Mouse (Mus musculus) liver, embryonic 14.5 days (tissue): ENCODE data around the gene Acss2. TPM values are rescaled to one million over a fixed set of nuclear protein-coding genes. Genes with fewer than 3 reads are reported as not detected.

Source experiments
- ATAC-seq: fragments of 200-750 bp; cut with Nextera tagmentation; 2 replicates; pipeline ENCODE4 v1.8.0; 2017; ENCODE audit warnings: moderate number of reproducible peaks, mild to moderate bottlenecking, moderate library complexity; ENCODE audit not compliant: insufficient read depth
- DNase-seq, 3 experiments: peaks; one replicate each; pipeline ENCODE4 v3.0.0-alpha.2; 2012 to 2013; ENCODE audit warnings: low read depth in 3 of 3, low spot score in 3 of 3
- H3K27ac ChIP-seq: fragments of 300-500 bp; sonication (generic); 2 replicates; pipeline ENCODE4 v1.5.1; 2014; ENCODE audit warnings: moderate library complexity, mild to moderate bottlenecking, control low read depth, inconsistent platforms
- H3K27me3 ChIP-seq: fragments of 300-500 bp; sonication (generic); 2 replicates; pipeline ENCODE4 v1.6.1; 2014; ENCODE audit warnings: mild to moderate bottlenecking, low read length, moderate library complexity; ENCODE audit not compliant: control insufficient read depth, insufficient read depth
- H3K36me3 ChIP-seq: fragments of 300-500 bp; sonication (generic); replicated peaks from 2 replicates; pipeline ENCODE4 v1.6.1; 2014; ENCODE audit warnings: low read depth; ENCODE audit not compliant: control insufficient read depth, insufficient read depth
- H3K4me1 ChIP-seq, 2 experiments: fragments of 200-500 bp in 1 of 2; fragments of 300-500 bp in 1 of 2; sonication (generic) in 1 of 2; replicated peaks; 2 replicates each; pipeline ENCODE4 v1.6.1; 2012 to 2014; ENCODE audit warnings: antibody characterized with exemption in 1 of 2, inconsistent platforms in 1 of 2, low read length in 1 of 2; ENCODE audit not compliant: control insufficient read depth in 2 of 2, insufficient read depth in 2 of 2
- H3K4me2 ChIP-seq: fragments of 300-500 bp; sonication (generic); 2 replicates; pipeline ENCODE4 v1.6.1; 2014; ENCODE audit warnings: low read depth, mild to moderate bottlenecking, control low read depth, moderate library complexity
- H3K4me3 ChIP-seq, 2 experiments: fragments of 200-500 bp in 1 of 2; fragments of 300-500 bp in 1 of 2; sonication (generic) in 1 of 2; 2 replicates each; pipeline ENCODE4 v1.5.1; 2012 to 2014; ENCODE audit warnings: low read depth in 2 of 2, low read length in 2 of 2, mild to moderate bottlenecking in 2 of 2, control low read depth in 1 of 2, inconsistent platforms in 1 of 2, moderate library complexity in 1 of 2; ENCODE audit not compliant: insufficient read depth in 1 of 2
- H3K9ac ChIP-seq: fragments of 300-500 bp; sonication (generic); replicated peaks from 2 replicates; pipeline ENCODE4 v1.6.1; 2014; ENCODE audit warnings: mild to moderate bottlenecking, control low read depth, moderate library complexity
- H3K9me3 ChIP-seq: fragments of 300-500 bp; sonication (generic); 2 replicates; pipeline ENCODE4 v1.6.1; 2016; ENCODE audit warnings: low read length, mixed read lengths; ENCODE audit not compliant: control insufficient read depth
- CTCF ChIP-seq: IDR thresholded peaks from 2 replicates; pipeline ENCODE4 v1.5.1; 2016; ENCODE audit warnings: antibody characterized with exemption, low read depth, control low read depth
- EP300 ChIP-seq: IDR thresholded peaks from 2 replicates; pipeline ENCODE4 v1.6.1; 2016; ENCODE audit warnings: antibody characterized with exemption, low read depth
- WGBS: fragments of 180-500 bp; shearing (Covaris S2); extraction: QIAGEN DNeasy Blood & Tissue Kit; methylation state at CpG from one replicate; pipeline ENCODE4 v1.1.7; 2014; ENCODE audit not compliant: insufficient replicate concordance; 5-methylcytosine and 5-hydroxymethylcytosine counted together
- microRNA counts: library from miRNA; unstranded; fragments of <30 nt; microRNA quantifications from one replicate; lab custom pipeline; 2016
- microRNA-seq: library from miRNA; unstranded; fragments of <30 nt; microRNA quantifications from one replicate; pipeline ENCODE4, GENCODE M21; 2016
- polyA plus RNA-seq, 2 experiments: library from polyadenylated mRNA; depleted of rRNA in 1 of 2; stranded (reverse) in 1 of 2; unstranded in 1 of 2; fragments of >200 nt; fragmentation: Nextera tagmentation in 1 of 2; extraction: Ambion mirVana in 1 of 2; gene quantifications; 2 replicates each; pipeline versions ENCODE4 v1.2.1 to v1.2.3; 2012 to 2014

Acss2 gene
- polyA plus RNA-seq, 2 experiments = 13.8 to 18.3 TPM

GRCm38 (mm10) chr2:155634562-155634961 is 116.8 kb downstream of the Acss2 start:
- Histone ChIP-seq H3K9ac (no peak overlapping the region), H3K4me1 (no peaks in the 10 kb centered on the region; a peak in 1 of 4 replicates), H3K9me3 (no peaks in the 10 kb centered on the region), H3K4me2 (no peak overlapping the region), H3K4me3 (no peak overlapping the region), H3K27ac (no peak overlapping the region), H3K27me3 (peaks cover 23% of the 10 kb centered on the region), H3K36me3 (peaks cover 10% of the 10 kb centered on the region)
- TF ChIP-seq EP300 (no peak), CTCF (no peak)
- ATAC-seq (no peak), DNase-seq (no peak)
- 77% methylated on average over 8 of the region's 8 CpGs for WGBS

MicroRNAs encoded within 50 kb of the gene (microRNA counts, 519-probe panel; counts per million panel counts)
- microRNA mmu-miR-499 (lab: Ali Mortazavi, UCI) = 69.9 counts per million

Small RNAs within 50 kb of the gene (microRNA-seq; reads per million reads assigned to microRNA genes)
- gene Mir499 = 342 reads per million, percentile 61 among the genes with 10 or more reads in this experiment

Other genes with a start within 250 kb of the Acss2 start
- gene Map1lc3a, start 241.7 kb upstream of the Acss2 start, polyA plus RNA-seq (2012; rRNA removed) = 7.7 and 9.1 TPM in 2 replicates
- gene Map1lc3a, start 241.7 kb upstream of the Acss2 start, polyA plus RNA-seq (2014; fragmentation: Nextera tagmentation; extraction: Ambion mirVana) = 16.1 and 17.8 TPM in 2 replicates
- 16.7 and 20.1 TPM in 2 replicates for gene Pigu, start 160.5 kb upstream of the Acss2 start, polyA plus RNA-seq (2012; rRNA removed)
- gene Pigu, start 160.5 kb upstream of the Acss2 start, polyA plus RNA-seq (2014; fragmentation: Nextera tagmentation; extraction: Ambion mirVana) = 22.2 and 24.4 TPM in 2 replicates
- gene Trp53inp2, start 136.9 kb upstream of the Acss2 start, polyA plus RNA-seq (2012; rRNA removed) = 2.2 and 2.7 TPM in 2 replicates
- 1.4 and 1.9 TPM in 2 replicates for gene Trp53inp2, start 136.9 kb upstream of the Acss2 start, polyA plus RNA-seq (2014; fragmentation: Nextera tagmentation; extraction: Ambion mirVana)
- 8.4 and 9.0 TPM in 2 replicates for gene Ncoa6, start 44.1 kb upstream of the Acss2 start, polyA plus RNA-seq (2012; rRNA removed)
- 6.5 and 8.9 TPM in 2 replicates for gene Ncoa6, start 44.1 kb upstream of the Acss2 start, polyA plus RNA-seq (2014; fragmentation: Nextera tagmentation; extraction: Ambion mirVana)
- gene Ggt7, start 289 bp downstream of the Acss2 start, polyA plus RNA-seq (2012; rRNA removed) = 0.35 and 0.83 TPM in 2 replicates
- gene Ggt7, start 289 bp downstream of the Acss2 start, polyA plus RNA-seq (2014; fragmentation: Nextera tagmentation; extraction: Ambion mirVana) = 0.18 and 0.20 TPM in 2 replicates
- 34.2 and 37.9 TPM in 2 replicates for gene Gss, start 74.9 kb downstream of the Acss2 start, polyA plus RNA-seq (2012; rRNA removed)
- gene Gss, start 74.9 kb downstream of the Acss2 start, polyA plus RNA-seq (2014; fragmentation: Nextera tagmentation; extraction: Ambion mirVana) = 64.6 and 69.5 TPM in 2 replicates
- 1.7 and 3.0 TPM in 2 replicates for gene Myh7b, start 93.3 kb downstream of the Acss2 start, polyA plus RNA-seq (2012; rRNA removed)
- gene Myh7b, start 93.3 kb downstream of the Acss2 start, polyA plus RNA-seq (2014; fragmentation: Nextera tagmentation; extraction: Ambion mirVana) = 1.5 and 1.6 TPM in 2 replicates
- 37.3 and 37.7 TPM in 2 replicates for gene Trpc4ap, start 174.4 kb downstream of the Acss2 start, polyA plus RNA-seq (2012; rRNA removed)
- gene Trpc4ap, start 174.4 kb downstream of the Acss2 start, polyA plus RNA-seq (2014; fragmentation: Nextera tagmentation; extraction: Ambion mirVana) = 44.7 and 48.7 TPM in 2 replicates
- 12.0 and 13.9 TPM in 2 replicates for gene Edem2, start 211.5 kb downstream of the Acss2 start, polyA plus RNA-seq (2012; rRNA removed)
- 21.2 and 22.6 TPM in 2 replicates for gene Edem2, start 211.5 kb downstream of the Acss2 start, polyA plus RNA-seq (2014; fragmentation: Nextera tagmentation; extraction: Ambion mirVana)
- not detected in 2 replicates for gene Gm17581, start 217.9 kb downstream of the Acss2 start, polyA plus RNA-seq (2012; rRNA removed)
- gene Gm17581, start 217.9 kb downstream of the Acss2 start, polyA plus RNA-seq (2014; fragmentation: Nextera tagmentation; extraction: Ambion mirVana) = not detected in 2 replicates
- 0.56 and 0.93 TPM in 2 replicates for gene Procr, start 233.2 kb downstream of the Acss2 start, polyA plus RNA-seq (2012; rRNA removed)
- gene Procr, start 233.2 kb downstream of the Acss2 start, polyA plus RNA-seq (2014; fragmentation: Nextera tagmentation; extraction: Ambion mirVana) = 0.56 and 0.74 TPM in 2 replicates